8 mouse cellular contexts compared by ENCODE assay signal in genomic region chrX:169036403-169037296, GRCm38 (mm10).
DNase-seq lines count a peak whose midpoint lies in the region; ATAC-seq and TF ChIP-seq lines count a peak whose summit lies in the region.

No protein-coding gene starts in this region.

- H3K4me2 ChIP-seq in forebrain, embryonic 16.5 days (ENCODE audit: low read length) = peak overlapping the region; percentile 59
- peak overlapping the region; percentile 59 for H3K4me2 ChIP-seq in neural tube, embryonic 13.5 days

- no peak for TF ChIP-seq POLR2A in cerebellum, adult 2 months (IDR thresholded peaks at IDR 0.05; ENCODE audit: borderline replicate concordance, insufficient read depth, low read length)
- TF ChIP-seq POLR2A in testis, adult 2 months (IDR thresholded peaks at IDR 0.05; ENCODE audit: control insufficient read depth, low read depth, low read length) = no peak

- no peaks in the 10 kb centered on the region for H3K4me1 ChIP-seq in cerebellum, adult 2 months (ENCODE audit: control insufficient read depth, insufficient read depth, low read length)
- H3K4me1 ChIP-seq in forebrain, embryonic 16.5 days (replicated peaks; ENCODE audit: control insufficient read depth, insufficient read depth, low read length) = peaks cover 4% of the 10 kb centered on the region; the same call in 1 of the 2 replicates
- H3K4me1 ChIP-seq in neural tube, embryonic 13.5 days (replicated peaks) = no peaks in the 10 kb centered on the region
- H3K4me1 ChIP-seq in testis, adult 2 months (ENCODE audit: control insufficient read depth, insufficient read depth, low read length) = peaks cover 2% of the 10 kb centered on the region; the same call in 1 of the 2 replicates

- ATAC-seq in forebrain, embryonic 16.5 days = peak; percentile 99
- peak; percentile 88 for ATAC-seq in neural tube, embryonic 13.5 days (ENCODE audit: low read depth)

- DNase-seq in ES-CJ7 (ENCODE audit: low read depth, low spot score) = peak; percentile 59
- peak; percentile 25 to 31 for DNase-seq in cerebellum, adult 2 months
- peak; percentile 74 to 80 for DNase-seq in heart, postnatal 36 days
- peak; percentile 16 to 23 for DNase-seq in layer of hippocampus, adult 2 months (ENCODE audit: low spot score in 2 of 2)
- DNase-seq in lung, adult 18-20 months = peak; percentile 85 to 87

- no peaks in the 10 kb centered on the region for H3K27me3 ChIP-seq in cerebellum, adult 2 months (ENCODE audit: control insufficient read depth, insufficient read depth, low read length)
- no peaks in the 10 kb centered on the region for H3K27me3 ChIP-seq in forebrain, embryonic 16.5 days (replicated peaks; ENCODE audit: control insufficient read depth, insufficient read depth, low read length)
- peaks cover 38% of the 10 kb centered on the region for H3K27me3 ChIP-seq in neural tube, embryonic 13.5 days
- no peaks in the 10 kb centered on the region for H3K27me3 ChIP-seq in testis, adult 2 months (ENCODE audit: control insufficient read depth, insufficient read depth, low read length)

- H3K4me3 ChIP-seq in cerebellum, adult 2 months (replicated peaks; ENCODE audit: insufficient read depth, low read depth, low read length) = peak overlapping the region; percentile 42
- peak overlapping the region; percentile 39 for H3K4me3 ChIP-seq in forebrain, embryonic 16.5 days (replicated peaks; ENCODE audit: low read length)
- H3K4me3 ChIP-seq in layer of hippocampus, adult 2 months = peak overlapping the region; percentile 55
- peak overlapping the region; percentile 38 for H3K4me3 ChIP-seq in neural tube, embryonic 13.5 days
- peak overlapping the region; percentile 70 for H3K4me3 ChIP-seq in testis, adult 2 months (ENCODE audit: control insufficient read depth, low read depth, low read length)

- H3K9me3 ChIP-seq in forebrain, embryonic 16.5 days (ENCODE audit: control insufficient read depth, low read length) = no peaks in the 10 kb centered on the region
- H3K9me3 ChIP-seq in neural tube, embryonic 13.5 days = no peaks in the 10 kb centered on the region

- peak overlapping the region; percentile 32 for H3K9ac ChIP-seq in forebrain, embryonic 16.5 days (replicated peaks; ENCODE audit: low read depth, low read length)
- H3K9ac ChIP-seq in neural tube, embryonic 13.5 days = peak overlapping the region; percentile 43; the same call in 1 of the 2 replicates

- intact Hi-C loops in heart, postnatal 36 days (cut with DNase I) = loop anchor here (2.0 to 5.0 kb wide), 3 partner anchors 50 to 266 kb away; no protein-coding TSS in a partner anchor

- WGBS in cerebellum, adult 2 months = 8% methylated on average over 28 of the region's 32 CpGs
- WGBS in forebrain, embryonic 16.5 days = 22% methylated on average over 30 of the region's 32 CpGs
- WGBS in neural tube, embryonic 13.5 days = 25% methylated on average over 32 of the region's 32 CpGs

- no peak for TF ChIP-seq CTCF in cerebellum, adult 2 months (IDR thresholded peaks at IDR 0.05; ENCODE audit: borderline replicate concordance, insufficient read depth, low read depth, low read length)
- TF ChIP-seq CTCF in layer of hippocampus, adult 2 months (conservative IDR thresholded peaks at IDR 0.05) = peak; percentile 67
- no peak for TF ChIP-seq CTCF in testis, adult 2 months (IDR thresholded peaks at IDR 0.05; ENCODE audit: control insufficient read depth, insufficient read depth, insufficient replicate concordance, low read depth, low read length)

- no peaks in the 10 kb centered on the region for H3K36me3 ChIP-seq in forebrain, embryonic 16.5 days (ENCODE audit: control insufficient read depth, insufficient read depth)
- H3K36me3 ChIP-seq in neural tube, embryonic 13.5 days = no peaks in the 10 kb centered on the region
- no peaks in the 10 kb centered on the region for H3K36me3 ChIP-seq in testis, adult 2 months (ENCODE audit: control insufficient read depth, insufficient read depth, low read length)

- no peak overlapping the region for H3K27ac ChIP-seq in cerebellum, adult 2 months (ENCODE audit: insufficient read depth, low read length)
- no peak overlapping the region for H3K27ac ChIP-seq in forebrain, embryonic 16.5 days (ENCODE audit: low read length)
- H3K27ac ChIP-seq in layer of hippocampus, adult 2 months = 0 out of 2 replicates have a peak overlapping the region, but pooled peaks have one; percentile 10
- H3K27ac ChIP-seq in neural tube, embryonic 13.5 days (replicated peaks) = no peak overlapping the region
- H3K27ac ChIP-seq in testis, adult 2 months (ENCODE audit: control insufficient read depth, insufficient read depth, low read depth, low read length) = no peak overlapping the region

Comparison
In these comparisons a context has a peak if more than half of its experiments do, and no peak if none do; other contexts are left out.
1. DNase-seq: peak in every context shown above with its lines; median percentile 86 in lung, adult 18-20 months; 77 in heart, postnatal 36 days; 59 in ES-CJ7; 28 in cerebellum, adult 2 months; 20 in layer of hippocampus, adult 2 months.